Mouse (Mus musculus): ENCODE data around the gene Csrp2. TPM values are rescaled to one million over a fixed set of nuclear protein-coding genes. Genes with fewer than 3 reads are reported as not detected.

The Csrp2 gene
- total and polyA plus RNA-seq, 2 experiments from 2014 or later, result 193 to 375 TPM

GRCm38 (mm10) chr10:110938841-110939549, 19.4 kb downstream of the Csrp2 start:
- 75% methylated on average over 19 of the region's 19 CpGs for WGBS
- H3K27ac ChIP-seq (ENCODE audit: low read depth), result no peak overlapping the region
- DNase-seq (ENCODE audit: low spot score) (no peak), ATAC-seq (ENCODE audit: insufficient read depth, low read depth) (no peak)
- H3K9me3 ChIP-seq (replicated peaks; ENCODE audit: control insufficient read depth, low read length), result no peaks in the 10 kb centered on the region
- peaks cover 64% of the 10 kb centered on the region for H3K36me3 ChIP-seq (replicated peaks; ENCODE audit: control insufficient read depth, insufficient read depth, low read length)
- TF ChIP-seq CTCF (IDR thresholded peaks at IDR 0.05; ENCODE audit: low read depth), result no peak
- TF ChIP-seq EP300 (IDR thresholded peaks at IDR 0.05; ENCODE audit: low read depth), result no peak
- no peaks in the 10 kb centered on the region for H3K27me3 ChIP-seq (ENCODE audit: control insufficient read depth, insufficient read depth, low read length)
- no peak overlapping the region for H3K9ac ChIP-seq (replicated peaks; ENCODE audit: low read depth, low read length)
- no peak overlapping the region for H3K4me2 ChIP-seq (ENCODE audit: low read depth, low read length)
- H3K4me3 ChIP-seq (ENCODE audit: low read depth, low read length), result no peak overlapping the region
- no peaks in the 10 kb centered on the region for H3K4me1 ChIP-seq (ENCODE audit: control insufficient read depth, insufficient read depth)

- H3K9ac ChIP-seq (replicated peaks; ENCODE audit: low read depth, low read length), result no peak overlapping the region
- no peaks in the 10 kb centered on the region for H3K4me1 ChIP-seq (ENCODE audit: control insufficient read depth, insufficient read depth)
- DNase-seq (ENCODE audit: low spot score) (no peak), ATAC-seq (ENCODE audit: insufficient read depth, low read depth) (no peak)
- WGBS, result 64% methylated on average over 4 of the region's 4 CpGs
- H3K4me2 ChIP-seq (ENCODE audit: low read depth, low read length), result no peak overlapping the region
- peaks cover 71% of the 10 kb centered on the region for H3K36me3 ChIP-seq (replicated peaks; ENCODE audit: control insufficient read depth, insufficient read depth, low read length)
- H3K9me3 ChIP-seq (replicated peaks; ENCODE audit: control insufficient read depth, low read length), result no peaks in the 10 kb centered on the region
- H3K27ac ChIP-seq (ENCODE audit: low read depth), result no peak overlapping the region
- no peak for TF ChIP-seq EP300 (IDR thresholded peaks at IDR 0.05; ENCODE audit: low read depth)
- TF ChIP-seq CTCF (IDR thresholded peaks at IDR 0.05; ENCODE audit: low read depth), result no peak
- H3K4me3 ChIP-seq (ENCODE audit: low read depth, low read length), result no peak overlapping the region
- H3K27me3 ChIP-seq (ENCODE audit: control insufficient read depth, insufficient read depth, low read length), result no peaks in the 10 kb centered on the region
Observed at GRCm38 (mm10) chr10:110939717-110940116, 20.1 kb downstream of the Csrp2 start.

- Histone ChIP-seq H3K27ac (ENCODE audit: low read depth) (0 out of 2 replicates have a peak overlapping the region, but pooled peaks have one; percentile 25), H3K9me3 (replicated peaks; ENCODE audit: control insufficient read depth, low read length) (no peaks in the 10 kb centered on the region), H3K4me1 (ENCODE audit: control insufficient read depth, insufficient read depth) (no peaks in the 10 kb centered on the region), H3K9ac (replicated peaks; ENCODE audit: low read depth, low read length) (no peak overlapping the region), H3K36me3 (replicated peaks; ENCODE audit: control insufficient read depth, insufficient read depth, low read length) (peaks cover 76% of the 10 kb centered on the region), H3K4me3 (ENCODE audit: low read depth, low read length) (no peak overlapping the region), H3K27me3 (ENCODE audit: control insufficient read depth, insufficient read depth, low read length) (no peaks in the 10 kb centered on the region), H3K4me2 (ENCODE audit: low read depth, low read length) (no peak overlapping the region)
- ATAC-seq (ENCODE audit: insufficient read depth, low read depth), result no peak
- 73% methylated on average over 13 of the region's 13 CpGs for WGBS
- TF ChIP-seq CTCF (IDR thresholded peaks at IDR 0.05; ENCODE audit: low read depth) (peak; percentile 31), EP300 (IDR thresholded peaks at IDR 0.05; ENCODE audit: low read depth) (no peak)
- DNase-seq (ENCODE audit: low spot score), result no peak
Observed at GRCm38 (mm10) chr10:110940740-110941398, 21.3 kb downstream of the Csrp2 start.

GRCm38 (mm10) chr10:110941968-110942367, 22.4 kb downstream of the Csrp2 start:
- Histone ChIP-seq H3K4me2 (ENCODE audit: low read depth, low read length) (no peak overlapping the region), H3K9ac (replicated peaks; ENCODE audit: low read depth, low read length) (no peak overlapping the region)
- TF ChIP-seq CTCF (IDR thresholded peaks at IDR 0.05; ENCODE audit: low read depth) (no peak), EP300 (IDR thresholded peaks at IDR 0.05; ENCODE audit: low read depth) (no peak)

GRCm38 (mm10) chr10:110942806-110943205, 23.2 kb downstream of the Csrp2 start:
- Histone ChIP-seq H3K9me3 (replicated peaks; ENCODE audit: control insufficient read depth, low read length) (no peaks in the 10 kb centered on the region), H3K4me3 (ENCODE audit: low read depth, low read length) (no peak overlapping the region), H3K36me3 (replicated peaks; ENCODE audit: control insufficient read depth, insufficient read depth, low read length) (peaks cover 72% of the 10 kb centered on the region), H3K27me3 (ENCODE audit: control insufficient read depth, insufficient read depth, low read length) (no peaks in the 10 kb centered on the region), H3K4me1 (ENCODE audit: control insufficient read depth, insufficient read depth) (no peaks in the 10 kb centered on the region), H3K27ac (ENCODE audit: low read depth) (no peak overlapping the region), H3K4me2 (ENCODE audit: low read depth, low read length) (no peak overlapping the region), H3K9ac (replicated peaks; ENCODE audit: low read depth, low read length) (no peak overlapping the region)
- ATAC-seq (ENCODE audit: insufficient read depth, low read depth) (no peak), DNase-seq (ENCODE audit: low spot score) (no peak)
- 70% methylated on average over 9 of the region's 9 CpGs for WGBS
- no peak for TF ChIP-seq CTCF (IDR thresholded peaks at IDR 0.05; ENCODE audit: low read depth)
- TF ChIP-seq EP300 (IDR thresholded peaks at IDR 0.05; ENCODE audit: low read depth), result no peak

More at GRCm38 (mm10) chr10:110941968-110942367, 22.4 kb downstream of the Csrp2 start:
- 90% methylated on average over 11 of the region's 11 CpGs for WGBS
- Histone ChIP-seq H3K4me3 (ENCODE audit: low read depth, low read length) (no peak overlapping the region), H3K27ac (ENCODE audit: low read depth) (no peak overlapping the region), H3K27me3 (ENCODE audit: control insufficient read depth, insufficient read depth, low read length) (no peaks in the 10 kb centered on the region), H3K4me1 (ENCODE audit: control insufficient read depth, insufficient read depth) (no peaks in the 10 kb centered on the region), H3K9me3 (replicated peaks; ENCODE audit: control insufficient read depth, low read length) (no peaks in the 10 kb centered on the region), H3K36me3 (replicated peaks; ENCODE audit: control insufficient read depth, insufficient read depth, low read length) (peaks cover 73% of the 10 kb centered on the region)
- ATAC-seq (ENCODE audit: insufficient read depth, low read depth) (no peak), DNase-seq (ENCODE audit: low spot score) (no peak)
